Mouse (Mus musculus) spleen, adult 18-20 months (tissue): Measurements from ENCODE around the gene Pik3cd.
A peak's percentile ranks its signal among the peaks of the same experiment; 100 is the strongest.

Source experiments
- DNase-seq, 2 experiments: peaks; one replicate each; pipeline ENCODE4 v3.0.0; 2022; ENCODE audit warnings: mixed read lengths in 2 of 2

Pik3cd gene

GRCm38 (mm10) chr4:149684841-149685623 is 17.3 kb downstream of the Pik3cd start:
- DNase-seq = no peak

- DNase-seq = no peak
Measured at GRCm38 (mm10) chr4:149683875-149684274, 18.5 kb downstream of the Pik3cd start.

- DNase-seq = no peak
Measured at GRCm38 (mm10) chr4:149679056-149679770, 23.2 kb downstream of the Pik3cd start.

GRCm38 (mm10) chr4:149678006-149678405 is 24.4 kb downstream of the Pik3cd start:
- no peak for DNase-seq

GRCm38 (mm10) chr4:149675378-149676261 is 26.8 kb downstream of the Pik3cd start:
- peak; percentile 59 to 67 for DNase-seq

- no peak for DNase-seq
Measured at GRCm38 (mm10) chr4:149674814-149675377, 27.5 kb downstream of the Pik3cd start.

GRCm38 (mm10) chr4:149672747-149673146 is 29.6 kb downstream of the Pik3cd start:
- no peak for DNase-seq

- DNase-seq = no peak
Measured at GRCm38 (mm10) chr4:149671175-149671574, 31.2 kb downstream of the Pik3cd start.

GRCm38 (mm10) chr4:149665692-149666090 is 36.7 kb downstream of the Pik3cd start:
- no peak for DNase-seq

GRCm38 (mm10) chr4:149665016-149665691 is 37.2 kb downstream of the Pik3cd start:
- peak; percentile 31 to 39 for DNase-seq

- DNase-seq = no peak
Measured at GRCm38 (mm10) chr4:149663849-149664503, 38.4 kb downstream of the Pik3cd start.

- no peak for DNase-seq
Measured at GRCm38 (mm10) chr4:149661967-149662589, 40.3 kb downstream of the Pik3cd start.

GRCm38 (mm10) chr4:149660598-149660997 is 41.8 kb downstream of the Pik3cd start:
- DNase-seq = no peak

- DNase-seq = no peak
Measured at GRCm38 (mm10) chr4:149659495-149660116, 42.8 kb downstream of the Pik3cd start.

GRCm38 (mm10) chr4:149657858-149658416 is 44.4 kb downstream of the Pik3cd start:
- peak; percentile 59 to 79 for DNase-seq

- peak in 1 of 2 experiments; percentile 64 for DNase-seq
Measured at GRCm38 (mm10) chr4:149654232-149654631, 48.1 kb downstream of the Pik3cd start.

GRCm38 (mm10) chr4:149650493-149651193 is 51.7 kb downstream of the Pik3cd start:
- peak in 1 of 2 experiments; percentile 78 for DNase-seq

GRCm38 (mm10) chr4:149648031-149648805 is 54.2 kb downstream of the Pik3cd start:
- no peak for DNase-seq

- DNase-seq = no peak
Measured at GRCm38 (mm10) chr4:149645761-149646160, 56.6 kb downstream of the Pik3cd start.
